Mouse (Mus musculus): ENCODE results near the gene Prss46.

Gene Prss46

DNA sequence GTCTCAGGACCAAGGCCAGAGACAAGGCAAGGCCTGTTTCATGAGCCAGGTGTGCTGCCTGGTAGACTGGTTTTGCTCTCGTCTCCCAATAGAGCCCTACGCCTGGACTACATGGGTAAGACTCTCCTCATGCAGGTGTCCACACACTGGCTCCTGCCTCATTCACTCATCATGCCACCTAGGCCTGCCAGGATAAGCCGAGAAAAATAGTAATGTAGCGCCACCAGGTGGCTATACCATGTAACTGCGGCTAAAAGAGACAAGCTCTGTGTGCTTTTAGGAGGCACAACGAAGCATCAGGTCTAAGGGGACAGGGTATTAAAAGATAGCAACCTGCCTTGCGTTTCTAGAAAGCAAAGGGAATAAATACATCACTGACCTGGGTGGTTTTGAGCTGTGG is 26.7 kb downstream of the Prss46 start:
- DNase-seq = peak; percentile 74

DNA sequence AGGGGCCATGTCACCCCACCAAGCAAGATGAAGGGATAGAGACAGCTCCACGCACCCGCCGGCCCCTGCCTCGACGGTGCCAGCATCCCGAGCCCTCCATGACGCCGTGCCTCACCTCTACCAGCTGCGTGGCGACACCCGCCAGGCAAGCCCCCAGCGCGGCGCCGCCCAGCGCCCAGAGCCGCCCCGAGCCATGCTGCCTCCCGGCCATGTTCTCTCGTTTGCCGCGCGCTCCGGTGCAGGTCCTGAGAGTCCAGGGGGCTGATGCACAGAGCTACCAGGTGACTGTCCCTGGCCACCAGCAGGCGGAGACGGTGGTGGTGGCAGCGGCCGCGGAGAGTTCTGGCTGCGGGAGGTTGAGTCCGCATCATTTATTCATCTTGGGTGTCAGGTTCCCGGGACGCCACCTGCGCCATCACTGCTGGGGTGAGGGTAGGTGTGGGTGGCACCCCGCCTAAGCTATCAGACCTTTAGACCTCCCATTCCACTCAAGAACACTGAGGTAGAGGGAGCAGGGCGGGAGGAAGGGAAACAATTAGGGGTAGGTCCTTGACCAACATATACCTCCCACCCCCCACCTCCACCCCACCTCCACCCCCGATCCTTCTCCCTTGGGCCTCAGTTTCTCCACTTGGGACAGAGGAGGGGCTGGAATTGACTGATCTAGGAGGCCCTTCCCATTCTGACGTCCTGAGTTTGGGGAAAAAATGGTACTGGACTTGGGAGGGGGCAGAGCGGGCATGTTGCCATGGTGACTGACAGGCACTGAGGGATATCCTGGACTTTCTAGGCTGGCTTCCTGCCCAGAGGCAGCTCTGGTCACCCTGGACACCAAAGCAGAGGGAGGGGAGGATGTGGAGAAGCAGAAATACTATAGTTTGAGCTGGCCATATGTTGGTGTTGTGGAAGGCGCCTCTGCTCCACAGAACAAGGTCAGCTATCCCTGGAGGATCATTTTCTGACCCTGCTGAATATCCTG is 29.7 kb downstream of the Prss46 start:
- no peak for DNase-seq

DNA sequence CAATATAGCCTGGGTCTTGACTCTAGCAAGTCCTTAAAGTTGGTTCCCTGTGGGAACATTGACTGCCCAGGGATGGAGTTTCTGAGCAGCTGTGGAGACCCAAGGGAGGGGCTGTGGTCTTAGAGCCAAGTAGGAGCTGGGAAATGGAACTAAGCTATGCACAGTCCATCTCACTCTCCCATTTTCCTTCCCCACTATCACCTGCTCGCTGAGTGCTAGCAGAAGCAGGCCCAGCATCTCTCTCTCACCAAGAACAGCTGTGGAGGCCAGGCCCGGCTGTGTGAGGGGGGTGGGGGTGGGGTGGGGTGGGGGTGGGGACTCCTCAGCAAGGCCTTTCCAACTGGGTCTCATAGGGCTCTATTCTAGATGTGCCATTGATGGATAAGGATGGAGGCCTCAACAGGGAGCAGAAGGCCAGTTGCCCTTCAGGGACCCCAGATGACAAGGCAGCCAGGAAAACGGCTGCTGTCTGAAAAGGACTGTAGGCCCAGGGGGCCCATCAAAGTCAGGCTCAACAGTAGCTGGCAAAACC is 30.4 kb downstream of the Prss46 start:
- DNase-seq = no peak

DNA sequence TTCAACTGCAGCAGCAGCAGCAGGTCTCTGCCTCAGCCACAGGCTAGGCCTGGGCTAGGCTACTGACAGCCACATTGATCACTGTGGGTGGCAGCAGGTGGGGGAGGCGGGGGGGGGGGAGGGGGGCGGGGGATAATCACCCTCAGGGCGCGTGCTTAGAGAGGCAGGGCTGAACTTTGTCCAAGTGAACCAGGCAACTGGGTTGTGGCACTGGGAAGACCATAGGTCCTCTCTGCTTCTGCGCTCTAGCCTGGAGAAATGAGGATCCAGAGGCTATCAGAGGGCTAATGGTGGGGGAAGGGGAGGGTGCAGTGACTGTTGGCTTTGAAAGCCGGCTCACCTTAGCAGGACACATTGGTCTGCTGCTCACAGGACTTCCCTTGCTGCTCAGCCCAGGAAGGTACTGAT is 31.0 kb downstream of the Prss46 start:
- DNase-seq = no peak

DNA sequence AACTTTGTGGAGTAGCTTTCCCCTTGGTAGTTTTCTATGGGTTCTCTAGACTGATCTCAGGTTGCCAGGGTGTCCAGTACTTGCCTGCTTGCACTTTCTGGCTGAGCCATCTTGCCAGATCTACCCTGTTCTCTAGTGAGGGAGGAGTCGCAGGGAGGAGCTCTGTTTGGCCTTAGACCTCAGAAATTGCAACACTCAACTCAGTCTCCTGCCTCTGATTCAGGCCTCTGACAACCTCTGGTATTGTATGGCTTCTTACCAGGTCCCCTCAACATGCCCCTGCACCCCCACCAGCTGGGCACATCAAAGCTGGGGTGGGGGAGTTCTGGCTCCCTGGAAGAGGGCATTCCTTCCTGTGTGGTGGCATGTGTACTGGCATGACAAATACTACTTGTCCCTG is 33.0 kb downstream of the Prss46 start:
- peak; percentile 47 for DNase-seq

DNA sequence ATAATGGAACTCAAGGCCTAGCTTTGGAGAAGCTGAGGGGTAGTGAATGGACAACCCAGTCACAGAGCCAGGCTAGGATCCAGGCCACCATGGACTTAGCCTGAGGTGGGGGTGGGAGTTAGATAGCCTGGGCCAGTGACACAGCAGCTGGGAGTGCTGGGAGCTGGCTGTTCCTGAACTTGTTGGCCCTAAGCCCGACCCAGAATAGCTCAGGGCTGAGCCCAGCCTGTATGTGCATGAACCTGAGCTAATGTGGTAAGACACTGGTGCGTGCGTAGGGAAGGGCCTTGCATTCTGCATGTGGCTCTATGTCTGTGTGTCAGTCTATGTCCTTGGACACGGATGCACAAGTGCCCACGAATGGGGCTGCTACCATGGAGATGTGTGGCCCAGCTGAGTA is 33.6 kb downstream of the Prss46 start:
- DNase-seq = peak; percentile 74

DNA sequence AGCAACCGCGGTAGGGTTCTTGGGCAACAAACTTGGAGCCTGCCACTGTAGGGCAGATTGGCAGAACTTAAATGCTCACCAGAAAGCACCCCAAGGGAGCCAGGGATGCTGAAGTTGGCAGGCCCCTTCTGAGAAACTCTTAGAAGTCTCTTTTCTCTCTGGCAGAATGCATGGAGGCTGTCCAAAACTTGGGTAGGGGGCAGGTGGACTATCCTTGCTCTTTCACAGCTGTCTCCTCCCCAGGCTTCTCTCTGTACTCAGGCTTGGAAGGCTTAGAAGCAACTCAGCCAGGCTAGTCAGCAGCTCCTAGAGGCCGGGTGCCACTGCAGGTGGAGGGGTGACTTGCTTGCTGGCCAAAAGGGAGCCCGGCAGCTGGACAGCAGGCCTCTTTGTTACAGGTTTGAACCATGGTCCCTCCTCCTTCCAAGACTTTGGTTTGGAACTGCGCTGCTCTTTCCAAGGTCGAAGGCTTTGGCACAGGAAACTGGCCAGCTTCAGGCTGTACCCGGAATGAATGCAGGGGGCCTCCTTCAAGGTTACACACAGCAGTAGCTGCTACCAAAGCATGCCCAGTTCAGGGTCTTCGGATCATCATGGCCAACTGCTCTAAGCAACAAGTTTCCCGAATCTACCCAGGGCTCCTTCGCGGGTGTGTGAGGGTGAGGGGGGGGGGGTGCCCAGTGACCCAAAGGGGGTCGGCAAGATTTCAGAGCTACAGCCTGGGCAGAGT is 35.0 kb downstream of the Prss46 start, which contains the start of gene Als2cl:
Als2cl (plus strand) TSS at position 680 of the 730 bp plus-strand sequence.
- peak; percentile 43 for DNase-seq

DNA sequence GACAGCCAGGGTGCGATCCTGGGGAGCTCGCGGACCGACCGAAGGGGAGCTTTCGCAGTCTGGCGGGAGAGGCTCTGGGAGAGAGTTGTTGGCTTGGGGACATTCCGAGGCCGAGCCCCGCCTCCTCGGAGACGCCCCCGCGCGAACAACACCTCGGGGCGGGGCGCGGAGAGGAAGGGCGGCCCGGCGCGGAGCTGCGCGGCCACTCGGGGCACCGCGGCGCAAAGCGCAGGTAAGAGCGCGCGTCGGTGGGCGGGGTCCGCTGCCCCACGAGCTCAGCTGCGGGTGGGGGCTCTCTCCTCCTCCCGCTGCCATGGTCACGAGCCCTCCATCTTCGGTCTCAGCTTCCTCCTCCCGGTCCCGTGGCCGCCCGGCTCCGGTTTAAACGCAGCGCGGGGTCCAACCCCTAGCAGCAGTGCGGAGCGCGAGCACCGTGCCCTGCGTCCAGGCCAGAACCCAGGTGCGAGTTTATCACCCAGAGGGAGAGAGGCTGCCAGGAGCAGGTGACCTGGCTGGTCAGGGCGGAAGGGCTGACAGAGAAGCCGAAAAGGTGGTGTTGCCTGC is 35.8 kb downstream of the Prss46 start, which contains the start of gene Tmie:
Tmie (minus strand) TSS at position 116 of the 564 bp plus-strand sequence.
- peak; percentile 91 for DNase-seq

DNA sequence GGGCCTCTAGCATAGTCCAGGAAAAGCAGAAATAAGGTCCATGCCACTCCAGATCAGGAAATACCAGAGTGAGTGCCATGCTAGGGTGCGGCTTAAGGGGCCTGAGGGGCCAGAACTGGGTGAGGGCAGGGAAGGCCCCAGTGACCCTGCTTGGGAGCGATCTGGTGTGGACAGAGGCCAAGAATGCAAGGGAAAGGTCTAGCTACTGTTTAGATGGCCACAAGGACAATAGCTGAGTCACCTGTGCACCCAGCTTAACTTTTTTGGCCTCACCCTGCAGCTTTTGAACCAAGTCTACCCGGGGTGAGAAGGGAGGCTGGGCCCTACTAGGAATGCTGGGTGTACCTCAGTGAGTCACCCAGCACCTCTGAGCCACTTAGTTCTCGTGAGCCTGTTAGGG is 36.5 kb downstream of the Prss46 start:
- DNase-seq = peak; percentile 78

DNA sequence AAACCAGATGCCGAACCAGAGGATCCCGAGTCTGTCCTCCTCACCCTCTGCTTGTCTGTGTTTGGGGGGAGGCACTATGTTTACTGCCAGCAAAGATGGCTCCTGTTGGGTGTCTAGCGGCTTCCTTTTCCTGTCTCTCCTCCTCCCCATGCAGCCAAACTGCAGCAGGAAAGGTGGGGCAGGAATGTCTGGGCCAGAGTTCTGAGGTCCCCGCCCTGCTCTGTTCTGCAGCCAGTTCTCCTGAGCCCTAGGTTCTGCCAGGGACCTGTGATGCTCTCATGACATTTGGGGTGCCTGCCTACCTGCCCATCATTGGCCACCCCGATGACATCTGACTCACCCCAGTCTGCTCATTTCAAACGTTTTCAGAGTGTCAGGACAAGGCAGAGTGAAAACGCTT is 37.6 kb downstream of the Prss46 start:
- DNase-seq = peak; percentile 80

DNA sequence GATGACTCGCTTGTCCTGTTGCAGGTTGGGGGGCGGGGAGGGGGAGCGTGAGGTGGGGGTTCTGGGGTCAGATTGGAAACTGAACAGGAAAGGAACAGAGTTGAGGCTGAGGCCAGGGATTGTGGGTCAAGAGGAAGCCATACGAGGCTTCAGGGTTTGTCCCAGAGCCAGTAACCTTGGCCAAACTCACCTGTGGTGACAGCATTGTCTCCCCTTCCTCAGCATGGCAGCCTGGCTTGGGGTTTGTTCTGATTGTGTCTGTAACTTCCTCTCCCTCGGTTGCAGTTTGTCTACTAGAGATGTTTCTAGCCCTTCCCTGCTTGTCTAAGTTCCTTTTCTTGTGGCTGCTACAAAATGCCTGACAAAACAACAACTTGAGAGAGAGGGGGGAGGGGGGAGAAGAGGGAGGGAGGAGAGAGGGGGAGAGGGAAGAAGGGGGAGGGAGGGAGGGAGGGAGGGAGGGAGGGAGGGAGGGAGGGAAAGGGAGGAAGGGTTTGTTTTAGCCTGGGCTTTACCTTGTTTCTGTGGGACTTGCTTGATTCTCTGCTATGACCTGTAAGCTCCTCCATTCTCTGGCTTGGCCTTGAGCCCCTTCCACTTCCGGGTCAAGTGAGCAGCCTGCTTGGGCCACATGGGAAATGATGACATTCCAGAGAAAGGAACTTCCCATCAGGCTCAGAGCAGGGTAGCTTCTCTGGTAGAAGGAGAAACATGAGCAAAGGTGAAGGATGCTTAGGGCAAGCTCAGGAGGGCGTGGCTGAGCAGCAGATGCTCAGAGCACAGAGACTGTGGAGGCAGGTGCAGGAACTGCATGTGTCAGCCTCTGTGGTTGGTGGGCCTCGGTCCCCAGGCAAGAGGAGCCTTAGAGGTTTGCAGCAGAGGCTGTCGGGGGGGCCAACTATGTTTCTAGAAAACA is 43.3 kb downstream of the Prss46 start:
- DNase-seq = no peak

DNA sequence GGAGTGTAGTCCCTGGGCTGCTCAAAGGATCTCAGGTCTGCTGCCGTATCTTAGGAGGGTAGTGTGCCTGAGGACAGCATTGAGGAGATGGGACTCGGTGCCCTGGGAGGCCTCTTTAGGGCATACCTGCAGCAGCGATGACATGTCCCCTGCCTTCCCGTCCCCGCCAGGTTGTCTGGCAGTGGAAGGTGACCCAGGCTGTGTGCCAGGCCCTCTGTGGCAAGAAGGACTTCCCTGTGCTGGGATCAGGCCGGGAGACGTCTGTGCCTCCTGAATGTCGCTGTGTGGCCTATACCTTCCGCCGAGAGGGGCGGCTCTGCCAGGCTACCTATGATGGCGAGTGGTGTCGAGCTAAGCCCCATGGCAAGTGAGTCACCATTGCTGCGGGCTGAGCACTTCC is 44.6 kb downstream of the Prss46 start:
- no peak for DNase-seq

DNA sequence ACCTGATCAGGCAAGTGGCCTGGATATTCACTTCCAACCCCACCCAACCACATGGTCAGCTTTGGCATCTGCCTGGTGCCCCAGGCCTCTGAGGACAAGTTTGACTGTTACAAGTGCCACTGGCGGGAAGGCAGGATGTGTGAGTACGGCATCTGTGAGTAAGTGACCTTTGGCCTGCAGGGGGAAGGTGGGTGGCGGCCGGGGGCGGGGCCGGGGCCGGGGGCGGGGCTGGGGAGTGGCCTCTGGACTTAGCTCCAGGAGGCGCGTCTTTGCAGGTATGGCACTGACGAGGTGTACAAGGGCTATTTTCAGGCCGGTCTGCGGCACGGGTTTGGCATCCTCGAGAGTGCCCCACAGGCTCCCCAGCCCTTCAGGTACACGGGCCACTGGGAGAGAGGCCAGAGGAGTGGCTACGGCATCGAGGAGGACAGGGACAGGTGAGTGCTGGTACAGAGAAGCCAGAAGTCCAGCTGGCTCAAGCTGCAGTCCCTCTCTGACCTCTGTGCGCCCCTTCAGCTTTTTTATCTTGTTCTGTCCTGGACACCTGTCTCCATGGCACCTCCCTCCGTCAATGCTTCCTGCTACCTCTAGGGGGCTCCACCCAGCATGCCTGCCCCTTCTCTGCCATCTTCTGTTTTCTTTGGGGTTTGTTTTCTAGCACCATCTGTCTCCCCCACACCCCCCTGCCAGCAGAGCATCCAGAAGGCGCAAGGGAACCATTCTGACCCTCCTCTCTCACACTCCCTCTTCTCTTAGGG is 45.9 kb downstream of the Prss46 start:
- DNase-seq = peak; percentile 29

DNA sequence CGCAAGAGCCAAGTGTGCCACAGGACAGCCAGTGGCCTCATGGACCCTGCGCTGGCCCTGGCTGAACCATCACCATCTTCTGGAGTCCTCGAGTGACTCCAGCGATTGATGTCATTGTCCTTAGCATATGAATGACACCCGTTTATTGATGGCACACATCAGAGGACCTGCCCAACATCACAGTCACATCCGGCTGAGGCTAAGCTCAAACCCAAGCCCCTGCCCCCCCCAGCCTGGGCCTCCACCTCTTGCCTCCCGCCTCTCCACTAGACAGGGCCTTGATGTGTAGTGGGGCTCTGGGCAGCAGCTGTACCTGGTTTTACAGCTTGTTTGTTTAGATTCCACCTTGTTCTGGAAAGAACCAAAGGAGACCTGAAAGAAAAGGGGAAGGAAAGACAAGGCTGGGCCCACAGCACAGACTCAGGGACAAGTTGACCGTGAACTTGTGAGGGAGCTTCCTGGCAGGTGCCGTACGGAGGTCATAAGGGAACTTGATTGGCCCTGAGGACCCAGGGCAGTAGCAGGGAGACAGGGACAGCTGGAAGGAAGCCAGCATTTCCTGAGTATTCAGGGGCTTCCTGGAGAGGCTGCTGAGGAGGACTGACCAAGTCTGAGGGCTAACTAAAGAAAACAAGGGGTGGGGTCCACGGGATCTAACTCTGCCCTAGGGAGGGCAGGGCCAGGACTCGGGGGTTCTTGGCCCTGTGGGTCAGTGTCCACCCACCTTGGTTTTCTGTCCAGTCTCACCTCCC is 46.9 kb downstream of the Prss46 start:
- peak; percentile 44 for DNase-seq

DNA sequence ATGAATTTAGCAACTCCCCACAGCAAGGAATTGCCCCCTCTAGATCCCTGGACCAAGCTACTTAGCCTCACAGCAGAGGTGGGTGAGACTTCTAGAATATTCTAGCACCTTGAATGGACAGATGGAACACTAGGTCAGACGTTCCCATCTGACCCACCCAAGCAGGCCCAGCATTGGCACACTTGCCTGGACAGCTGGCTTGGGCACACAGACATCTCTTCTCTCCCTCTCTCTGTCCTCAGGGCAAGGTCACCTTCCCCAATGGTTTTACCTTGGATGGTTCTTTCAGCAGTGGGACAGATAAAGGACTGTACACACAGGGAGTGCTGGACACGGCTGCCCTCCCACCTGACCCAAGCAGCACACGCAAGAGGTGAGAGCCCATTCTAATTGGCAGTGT is 48.2 kb downstream of the Prss46 start:
- DNase-seq = no peak

DNA sequence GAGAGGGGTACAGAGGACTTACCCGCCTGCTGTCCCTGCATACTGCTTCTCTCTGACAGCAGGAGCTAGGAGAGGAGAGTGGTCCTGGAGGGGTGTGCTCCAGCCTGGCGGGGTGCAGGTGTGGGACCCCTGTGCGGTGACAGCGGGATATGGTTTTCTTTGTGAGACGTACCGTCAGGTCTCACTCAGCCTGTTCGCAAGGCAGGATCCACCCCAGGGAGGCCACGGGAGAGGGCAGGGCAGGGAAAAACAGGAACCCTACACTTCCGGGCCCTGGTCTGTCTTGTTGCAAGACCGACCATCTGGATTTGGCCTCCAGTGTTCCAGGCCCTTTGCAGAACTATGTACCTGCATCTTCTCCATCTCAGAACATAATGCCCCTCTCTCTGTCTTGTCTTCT is 49.1 kb downstream of the Prss46 start:
- no peak for DNase-seq

DNA sequence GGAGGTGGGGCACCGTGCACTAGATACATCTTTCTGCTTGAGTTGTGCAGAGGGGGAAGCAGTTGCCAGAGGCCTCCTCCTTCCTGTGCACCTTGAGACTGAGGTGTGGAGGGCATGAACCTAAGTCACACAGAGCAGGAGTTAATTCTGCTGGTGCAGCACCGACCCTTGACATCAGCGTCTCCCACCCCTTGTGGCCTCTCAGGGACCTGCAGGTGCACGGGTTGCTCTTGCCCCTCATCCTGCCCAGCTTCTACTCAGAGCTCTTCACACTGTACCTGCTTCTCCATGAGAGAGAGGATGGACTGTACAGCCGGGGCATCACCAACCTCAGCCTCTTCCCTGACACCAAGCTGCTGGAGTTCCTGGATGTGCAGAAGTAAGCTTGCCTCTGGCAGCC is 51.2 kb downstream of the Prss46 start:
- no peak for DNase-seq

DNA sequence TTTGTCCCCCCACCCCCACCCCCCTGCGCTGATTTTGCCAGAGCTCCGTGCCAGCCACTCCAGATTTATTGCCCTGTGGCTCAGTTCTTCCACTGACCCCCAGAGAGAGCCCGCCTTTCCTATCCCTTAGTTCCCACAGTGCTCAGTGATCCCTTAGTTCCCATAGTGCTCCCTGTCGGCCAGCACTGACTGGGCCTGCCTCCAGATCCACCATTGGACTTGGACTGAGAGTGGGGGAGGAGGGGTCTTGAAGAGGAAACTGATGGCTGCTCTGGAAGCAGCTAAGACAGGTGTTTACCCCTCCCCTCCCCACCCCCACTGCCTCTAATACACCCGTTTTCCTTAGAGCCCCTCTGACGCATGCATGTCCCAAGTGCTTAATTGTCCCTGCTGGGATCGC is 51.7 kb downstream of the Prss46 start:
- DNase-seq = no peak

DNA sequence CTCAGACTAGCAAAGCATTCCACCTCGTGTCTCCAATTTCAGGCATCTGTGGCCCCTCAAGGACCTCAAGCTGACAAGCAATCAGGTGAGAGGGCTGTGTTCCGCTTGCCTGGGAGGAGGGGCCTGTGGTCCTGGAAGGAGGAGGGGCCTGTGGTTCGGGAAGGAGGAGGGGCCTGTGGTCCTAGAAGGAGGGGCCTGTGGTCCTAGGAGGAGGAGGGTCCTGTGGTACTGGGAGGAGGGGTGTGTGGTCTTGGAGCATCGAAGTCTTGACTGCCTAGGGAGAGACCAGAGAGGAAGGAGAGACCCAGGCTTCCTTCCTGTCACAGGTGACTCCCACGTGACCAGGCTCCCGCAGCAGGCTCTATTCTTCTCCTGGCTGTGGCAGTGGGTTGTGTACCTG is 52.3 kb downstream of the Prss46 start:
- peak; percentile 29 for DNase-seq

DNA sequence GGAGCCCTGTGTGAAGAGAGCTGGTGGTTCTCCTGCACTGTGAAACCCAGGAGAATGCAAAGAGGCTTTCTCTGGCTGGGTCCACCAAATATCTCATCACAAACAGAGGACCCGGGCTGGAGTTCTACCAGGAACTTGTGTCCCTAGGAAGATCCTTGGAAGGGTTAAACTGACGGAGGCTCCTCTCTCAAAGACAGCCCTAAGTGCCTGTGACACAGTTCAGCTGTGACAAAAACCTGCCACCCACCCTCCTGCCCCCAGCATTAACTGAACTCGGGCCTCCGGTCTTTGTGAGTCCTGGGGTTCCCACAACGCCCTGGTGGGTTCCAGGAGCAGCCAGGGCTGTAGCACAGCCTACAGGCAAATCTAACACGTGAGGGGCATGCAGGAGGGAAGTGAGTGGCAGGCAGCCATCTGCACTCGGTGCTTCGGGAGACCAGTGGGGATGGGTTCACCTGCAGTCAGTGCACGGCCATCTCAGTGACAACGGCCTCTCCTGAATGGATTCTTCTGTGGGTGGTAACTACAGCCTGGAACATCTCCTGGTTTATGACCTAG is 55.2 kb downstream of the Prss46 start:
- no peak for DNase-seq

Measured in lung, postnatal 36 days (tissue).